Mouse (Mus musculus) left cerebral cortex, postnatal 14 days (tissue): Measurements from ENCODE around the gene Retreg2. TPM values are rescaled to one million over a fixed set of nuclear protein-coding genes. Genes with fewer than 3 reads are reported as not detected.

Source experiments
- DNase-seq, 2 experiments: peaks; one replicate each; pipeline ENCODE4 v3.0.0; 2021 to 2022; ENCODE audit warnings: low spot score in 2 of 2, mixed read lengths in 1 of 2
- intact Hi-C: fragments of 180-260 bp; cut with DNase I; formaldehyde crosslinking; loops from one replicate; pipeline ENCODE4 v1.15.1; 2025
- total RNA-seq, 2 experiments: library from RNA; stranded (reverse); gene quantifications; 2 replicates each; pipeline ENCODE4 v1.2.3; 2021

Retreg2 gene
- total RNA-seq, 2 experiments from 2014 or later = 159 to 162 TPM

DNA sequence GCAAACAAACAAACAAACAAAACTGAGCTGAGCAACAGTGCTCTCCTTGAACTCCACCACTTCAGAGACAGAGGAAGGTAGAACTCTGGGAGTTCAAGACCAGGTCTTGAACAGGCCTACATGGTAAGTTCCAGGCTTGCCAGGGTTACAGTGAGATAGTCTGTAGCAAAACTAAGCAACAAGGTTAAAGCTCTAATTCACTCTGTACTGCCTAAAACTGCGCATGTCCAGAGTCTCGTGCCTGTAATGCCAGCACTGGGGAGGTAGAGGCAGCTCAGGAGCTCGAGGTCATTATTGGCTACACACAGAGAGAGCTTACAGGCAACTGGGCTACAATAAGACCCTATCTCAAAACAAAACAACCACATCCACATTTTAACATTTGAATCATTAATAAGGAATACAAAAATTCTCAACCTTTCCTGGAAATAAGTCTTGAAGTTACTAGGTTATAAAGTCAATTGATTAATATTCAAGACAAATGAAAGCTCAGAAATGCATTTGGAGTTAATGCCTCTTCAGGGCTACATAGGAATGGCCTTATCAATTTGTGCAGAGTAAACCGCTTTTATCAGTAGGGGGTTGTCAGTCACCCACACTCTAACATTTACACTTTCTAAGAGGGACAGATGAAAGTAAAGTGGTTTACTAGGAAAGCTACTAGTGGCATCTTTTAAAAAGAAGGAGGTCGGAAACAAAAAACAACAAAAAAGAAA is 17.1 kb downstream of the Retreg2 start:
- intact Hi-C loops = no loop called here

GRCm38 (mm10) chr1:75160256-75160617 is 17.7 kb downstream of the Retreg2 start:
- intact Hi-C loops = no loop called here
- DNase-seq = no peak

More for the DNA sequence above, 17.1 kb downstream of the Retreg2 start:
- no peak for DNase-seq

DNA sequence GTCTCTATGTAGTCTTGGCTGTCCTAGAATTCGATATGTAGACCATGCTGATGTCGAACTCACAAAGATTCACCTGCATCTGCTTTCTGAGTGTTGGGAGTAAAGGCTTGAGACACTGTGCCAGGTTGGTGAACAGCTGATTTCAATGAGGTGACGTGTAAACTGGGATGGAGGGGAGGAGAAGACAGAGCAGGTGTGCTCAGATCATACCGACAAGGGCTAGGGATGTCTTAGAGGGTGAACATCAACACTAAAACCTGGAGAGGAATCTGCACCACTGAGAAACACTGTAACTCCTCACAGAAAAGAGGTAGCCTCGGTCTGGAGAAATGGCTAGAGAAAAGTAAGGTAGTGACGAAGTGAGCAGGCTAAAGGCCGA is 25.5 kb downstream of the Retreg2 start:
- no peak for DNase-seq
- intact Hi-C loops = no loop called here

DNA sequence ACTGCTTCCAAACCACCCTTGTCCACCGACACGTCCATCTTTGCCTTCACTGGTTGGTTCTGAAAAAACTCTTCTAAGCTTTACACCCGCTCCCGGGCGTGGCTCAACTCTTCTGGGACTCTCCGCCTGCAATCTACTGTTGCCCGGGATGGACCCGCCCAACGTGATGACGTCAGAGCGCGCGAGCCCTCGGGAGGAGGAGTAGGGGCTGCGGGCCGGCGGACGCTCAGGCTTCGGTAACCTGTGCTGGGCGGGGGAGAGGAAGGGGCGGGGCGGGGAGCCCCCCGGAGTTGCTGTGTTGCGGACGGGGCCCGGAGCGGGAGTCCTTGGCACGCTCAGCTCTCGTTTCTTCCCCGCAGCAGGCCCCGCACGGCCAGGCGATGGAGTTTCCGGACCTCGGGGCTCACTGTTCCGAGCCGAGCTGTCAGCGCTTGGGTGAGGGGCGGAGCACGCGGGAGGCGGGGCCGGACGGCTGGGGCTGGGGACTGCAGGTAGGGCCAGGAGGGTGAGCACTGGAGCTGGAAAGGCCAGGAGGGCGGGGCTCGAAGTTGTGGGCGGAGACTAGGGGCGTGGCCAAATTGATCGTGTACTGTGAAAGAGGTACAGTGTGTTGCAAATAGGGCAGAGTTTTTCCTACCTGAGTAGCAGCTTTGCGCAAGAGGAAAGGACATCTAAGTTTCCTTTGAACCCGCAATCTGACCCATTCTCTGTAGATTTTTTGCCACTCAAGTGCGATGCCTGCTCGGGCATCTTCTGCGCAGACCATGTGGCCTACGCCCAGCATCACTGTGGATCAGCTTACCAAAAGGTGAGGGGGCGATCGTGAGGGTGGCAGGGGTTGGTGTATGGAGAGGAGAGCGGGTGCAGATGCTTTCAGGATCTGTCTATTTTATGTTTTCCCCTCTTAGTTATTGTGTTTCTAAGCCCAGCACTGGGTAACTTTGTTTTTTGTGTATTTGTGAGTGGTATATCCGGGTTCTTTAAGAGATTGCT is 26.2 kb downstream of the Retreg2 start, which contains the start of gene Zfand2b:
Gene Zfand2b, plus strand, starts transcription at position 175 of the 993 bp plus-strand sequence.
- peak; percentile 90 to 93 for DNase-seq
- intact Hi-C loops = no loop called here

- intact Hi-C loops = no loop called here
- DNase-seq = peak; percentile 48 to 53
Measured at GRCm38 (mm10) chr1:75179334-75180104, 36.9 kb downstream of the Retreg2 start.

GRCm38 (mm10) chr1:75180105-75180590 is 37.6 kb downstream of the Retreg2 start, which contains the start of gene Abcb6:
TSS of gene Abcb6 (minus strand) at chr1:75180392.
- peak; percentile 95 to 97 for DNase-seq
- intact Hi-C loops = no loop called here

GRCm38 (mm10) chr1:75180741-75181140 is 38.2 kb downstream of the Retreg2 start:
- DNase-seq = no peak
- intact Hi-C loops = no loop called here

GRCm38 (mm10) chr1:75181377-75181870 is 38.8 kb downstream of the Retreg2 start:
- DNase-seq = no peak
- intact Hi-C loops = no loop called here

- intact Hi-C loops = no loop called here
- DNase-seq = no peak
Measured at GRCm38 (mm10) chr1:75182160-75182559, 39.6 kb downstream of the Retreg2 start.

GRCm38 (mm10) chr1:75185495-75185894 is 42.9 kb downstream of the Retreg2 start:
- intact Hi-C loops = no loop called here
- DNase-seq = no peak

DNA sequence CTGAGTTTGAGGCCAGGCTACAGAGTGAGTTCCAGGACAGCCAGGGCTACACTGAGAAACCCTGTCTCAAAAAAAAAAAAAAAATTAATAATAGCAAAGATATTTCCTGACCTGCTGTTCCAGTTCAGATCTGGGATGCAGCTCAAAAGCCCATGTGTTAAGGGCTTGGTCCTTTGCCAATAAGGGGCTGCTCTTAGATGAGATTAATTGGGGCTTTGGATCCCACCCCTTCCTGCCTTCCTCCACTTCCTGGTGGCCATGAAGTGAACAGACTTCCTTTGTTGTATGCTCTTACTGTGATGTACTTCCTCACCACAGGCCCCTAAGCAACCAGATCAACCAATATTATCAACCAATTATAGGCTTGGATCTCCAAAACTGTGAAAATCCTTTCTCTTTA is 44.5 kb downstream of the Retreg2 start:
- intact Hi-C loops = no loop called here
- DNase-seq = no peak

DNA sequence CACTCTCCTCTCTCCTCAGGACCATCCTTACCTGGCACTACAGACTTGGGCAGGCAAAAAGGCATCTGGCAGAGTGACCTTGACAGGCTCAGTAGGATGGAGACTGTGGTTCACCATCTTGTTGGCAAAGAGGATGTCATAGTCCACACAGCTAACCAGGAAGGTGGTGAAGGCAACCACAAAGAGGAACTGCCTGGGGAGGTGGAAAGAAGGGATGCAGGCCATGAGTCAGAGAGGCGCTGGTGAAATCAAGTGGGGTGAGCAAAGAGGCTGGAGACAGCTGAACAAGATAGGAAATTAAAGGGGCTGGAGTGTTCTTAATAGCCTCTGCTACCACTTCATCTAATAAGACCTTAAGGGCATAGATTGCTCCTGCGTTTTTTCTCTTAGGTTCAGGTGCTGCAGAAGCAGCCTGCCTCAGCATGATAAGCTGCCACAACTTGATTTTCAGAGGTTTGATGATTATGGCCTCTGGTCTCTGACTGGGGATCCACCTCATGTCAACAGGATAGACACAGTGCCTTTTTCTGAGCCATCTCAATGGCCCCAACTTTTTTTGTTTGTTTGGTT is 45.4 kb downstream of the Retreg2 start:
- intact Hi-C loops = no loop called here
- DNase-seq = no peak

GRCm38 (mm10) chr1:75190577-75190976 is 48.0 kb downstream of the Retreg2 start:
- DNase-seq = no peak
- intact Hi-C loops = no loop called here

DNA sequence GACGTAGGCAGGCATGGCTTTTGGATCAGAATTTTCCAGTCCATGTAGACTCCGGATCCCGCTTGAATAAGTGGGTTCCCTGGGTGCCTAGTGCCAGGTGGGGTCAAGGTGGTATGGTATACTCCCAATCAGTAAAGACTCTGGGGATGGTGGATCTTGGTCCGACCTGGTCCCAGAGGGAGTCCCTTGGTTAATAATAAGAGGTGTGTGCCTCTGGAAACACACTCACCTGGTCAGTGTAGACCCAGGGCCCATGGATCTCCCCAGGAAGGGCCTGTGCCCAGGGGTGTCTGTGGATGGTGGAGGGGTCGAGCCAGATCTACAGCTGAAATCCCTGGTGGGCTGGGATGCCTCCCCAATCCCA is 48.7 kb downstream of the Retreg2 start:
- intact Hi-C loops = no loop called here

DNA sequence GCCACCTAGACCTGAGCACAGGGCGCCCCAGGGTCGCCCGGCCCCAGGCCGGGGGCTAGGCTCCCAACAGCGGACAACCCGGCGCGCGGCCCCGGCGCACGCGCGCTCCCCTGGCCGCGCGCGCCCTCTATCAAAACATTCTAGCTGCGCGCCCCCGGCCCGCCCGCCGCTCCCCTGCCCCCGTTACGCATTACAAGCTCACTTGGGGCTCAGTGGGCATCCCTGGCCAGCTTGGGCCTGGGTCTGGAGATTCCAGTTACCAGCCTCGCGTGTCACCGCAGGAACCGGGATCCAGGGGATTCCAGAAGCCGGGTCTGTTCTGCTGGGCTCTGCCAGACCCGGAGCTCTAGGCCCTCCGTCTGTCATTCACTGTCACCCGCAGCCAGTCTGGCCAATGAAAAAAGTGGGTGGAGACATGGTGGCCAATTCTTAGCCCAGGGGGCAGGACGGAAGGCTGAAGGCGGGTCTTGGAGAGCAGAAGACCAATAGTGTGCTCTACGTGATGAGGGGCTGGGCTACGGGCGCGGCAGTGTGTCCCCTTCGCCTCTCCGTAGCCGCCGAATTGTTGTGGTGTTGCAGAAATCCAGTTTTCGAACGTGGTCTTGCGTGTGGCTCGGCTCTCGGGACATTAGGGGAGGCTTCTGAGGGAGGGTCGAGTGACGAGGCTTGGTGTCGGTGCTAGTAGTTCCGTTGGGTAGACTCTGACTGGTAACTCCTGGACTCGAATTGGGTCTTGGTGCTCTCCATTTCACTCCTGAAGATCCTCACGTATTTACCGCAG is 49.2 kb downstream of the Retreg2 start, which contains the start of the genes Ankzf1 and Atg9a:
Gene Ankzf1, plus strand, starts transcription at position 530 of the 781 bp plus-strand sequence.
Gene Atg9a, minus strand, starts transcription at position 575 of the 781 bp plus-strand sequence.
- DNase-seq = peak; percentile 95 to 99
- intact Hi-C loops = no loop called here

More for the DNA sequence above, 48.7 kb downstream of the Retreg2 start:
- DNase-seq = no peak

DNA sequence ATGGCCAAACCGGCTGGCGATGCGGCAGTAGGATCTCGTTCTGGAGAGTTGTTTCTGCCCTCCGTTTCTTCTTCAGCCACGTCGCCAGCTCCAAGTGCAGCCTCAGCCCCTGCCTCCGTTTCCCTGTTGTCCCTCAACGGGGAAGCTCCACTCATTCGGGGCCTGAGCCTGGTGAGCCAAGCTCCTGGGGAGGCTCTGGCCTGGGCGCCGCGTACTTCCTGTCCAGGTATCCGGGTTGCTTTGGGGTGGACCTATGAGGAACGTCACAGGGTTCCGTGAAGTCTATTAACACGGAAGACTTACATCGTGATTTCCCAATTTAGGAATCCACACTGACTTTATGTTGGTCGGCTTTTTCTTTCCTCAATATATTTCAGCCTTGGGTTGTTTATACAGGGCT is 49.9 kb downstream of the Retreg2 start:
- intact Hi-C loops = no loop called here
- peak in 1 of 2 experiments; percentile 49 for DNase-seq
